5 mouse cellular contexts compared by ENCODE assay signal in genomic region chr6:69814972-69815371, GRCm38 (mm10).
DNase-seq lines count a peak whose midpoint lies in the region; ATAC-seq and TF ChIP-seq lines count a peak whose summit lies in the region.
"Not testable (repeated sequence)": the region's sequence is repeated elsewhere in the genome, so short reads cannot be mapped to it uniquely, and the experiment has no call there.

No protein-coding gene starts in this region.

- not testable (repeated sequence) for H3K4me3 ChIP-seq in bone marrow, adult 2 months (replicated peaks; ENCODE audit: control insufficient read depth, low read depth, low read length)

- peak; percentile 79; the same call in 1 of the 2 replicates for ATAC-seq in neutrophil, adult 5-6 weeks (ENCODE audit: extremely low read depth, insufficient number of reproducible peaks, low FRiP score, poor library complexity, severe bottlenecking)

- peak; percentile 28 to 31 for DNase-seq in B cell, adult 2 months
- peak; percentile 1 for DNase-seq in lung, postnatal 25 days (ENCODE audit: low spot score)
- peak; percentile 41 to 45 for DNase-seq in spleen, postnatal 36 days (ENCODE audit: low spot score in 2 of 2)

- not testable (repeated sequence) for H3K4me1 ChIP-seq in bone marrow, adult 2 months (ENCODE audit: control insufficient read depth, insufficient read depth, low read length)

- not testable (repeated sequence) for TF ChIP-seq CTCF in bone marrow, adult 2 months (IDR thresholded peaks at IDR 0.05; ENCODE audit: control insufficient read depth, insufficient read depth, low read length)

- TF ChIP-seq POLR2A in bone marrow, adult 2 months (IDR thresholded peaks at IDR 0.05; ENCODE audit: borderline replicate concordance, control insufficient read depth, low read depth, low read length) = not testable (repeated sequence)

- H3K27ac ChIP-seq in bone marrow, adult 2 months (ENCODE audit: control insufficient read depth, insufficient read depth, low read depth, low read length, poor library complexity) = peak overlapping the region; percentile 27; the same call in 1 of the 2 replicates
